ENCODE assay signal across 8 mouse cellular contexts in the genomic region with DNA sequence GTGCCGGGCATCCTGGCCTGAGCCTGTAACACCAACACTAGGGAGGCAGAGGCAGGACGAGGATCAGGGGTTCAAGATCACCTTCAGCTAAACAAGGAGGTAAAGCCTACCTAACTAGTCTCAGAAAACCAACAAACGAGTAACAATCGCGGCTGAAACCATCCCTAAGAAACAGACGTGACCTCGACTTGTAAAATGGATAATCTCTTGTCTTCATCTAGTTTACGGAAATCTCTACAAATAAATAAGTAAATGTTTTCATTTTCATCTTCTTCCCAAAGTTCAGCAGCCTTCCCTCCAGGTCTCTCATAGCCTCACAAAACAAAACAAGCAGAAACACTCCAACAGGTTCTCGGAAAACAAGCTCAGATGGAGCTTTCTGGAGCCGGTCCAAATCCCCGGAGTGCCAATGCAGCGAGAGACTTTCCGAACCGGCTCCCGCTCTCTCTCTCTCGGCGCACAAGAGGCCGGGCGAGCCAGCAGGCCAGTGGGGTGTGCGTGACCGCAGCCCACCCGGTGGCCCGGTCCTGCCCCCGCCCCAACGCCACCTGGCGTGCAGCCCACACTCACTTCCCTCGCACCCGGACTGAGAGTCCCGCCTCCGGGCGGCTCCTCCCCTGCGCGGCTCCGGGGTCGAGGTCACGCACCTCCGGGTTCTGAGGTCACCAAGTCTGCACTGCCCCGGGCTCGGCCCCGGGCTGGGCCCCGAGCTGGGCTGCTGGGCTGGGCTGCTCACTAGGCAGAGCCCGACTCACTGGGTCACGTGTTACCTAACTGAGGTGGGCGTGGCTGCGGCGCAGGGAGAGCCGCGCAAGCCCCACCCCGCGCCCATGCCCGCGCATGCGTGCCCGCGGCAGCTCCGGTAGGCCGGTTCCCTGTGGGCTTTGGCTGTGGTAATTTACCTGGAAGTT. TPM values are rescaled to one million over a fixed set of nuclear protein-coding genes. Genes with fewer than 3 reads are reported as not detected.
DNase-seq lines count a peak whose midpoint lies in the region; ATAC-seq and TF ChIP-seq lines count a peak whose summit lies in the region.

Wdsub1 (minus strand) TSS at position 761 of the 911 bp plus-strand sequence.

- H3K27me3 ChIP-seq in E14TG2a.4 (ENCODE audit: insufficient read depth, low read length) = peaks cover 3% of the 10 kb centered on the region; the same call in 1 of the 2 replicates
- H3K27me3 ChIP-seq in forebrain, embryonic 13.5 days = no peaks in the 10 kb centered on the region
- no peaks in the 10 kb centered on the region for H3K27me3 ChIP-seq in liver, postnatal 0 days (ENCODE audit: insufficient read depth, low read length)
- H3K27me3 ChIP-seq in neural tube, embryonic 14.5 days (ENCODE audit: control insufficient read depth, insufficient read depth, low read length) = no peaks in the 10 kb centered on the region

- peaks cover 38% of the 10 kb centered on the region for H3K4me1 ChIP-seq in E14TG2a.4 (replicated peaks; ENCODE audit: low read depth, low read length)
- H3K4me1 ChIP-seq in forebrain, embryonic 13.5 days = no peaks in the 10 kb centered on the region; the same call in 1 of the 2 replicates
- H3K4me1 ChIP-seq in liver, postnatal 0 days (ENCODE audit: insufficient read depth) = peaks cover 7% of the 10 kb centered on the region; the same call in 1 of the 2 replicates
- no peaks in the 10 kb centered on the region for H3K4me1 ChIP-seq in neural tube, embryonic 14.5 days (ENCODE audit: control insufficient read depth, insufficient read depth, low read length)

- H3K4me3 ChIP-seq in E14TG2a.4 (replicated peaks; ENCODE audit: low read length) = peak within 1 kb of the TSS; percentile 89
- peak within 1 kb of the TSS; percentile 81 for H3K4me3 ChIP-seq in forebrain, embryonic 13.5 days
- H3K4me3 ChIP-seq in liver, postnatal 0 days (ENCODE audit: low read depth, low read length) = peak within 1 kb of the TSS; percentile 68
- H3K4me3 ChIP-seq in neural tube, embryonic 14.5 days (ENCODE audit: low read depth, low read length) = peak within 1 kb of the TSS; percentile 83

- DNase-seq in c-Kit-positive CD71-positive TER-119-positive erythroid progenitor cells, embryonic 14.5 days (ENCODE audit: low spot score) = peak; percentile 89
- peak; percentile 95 for DNase-seq in heart, postnatal 10 days
- peak; percentile 76 for DNase-seq in large intestine, adult 2 months (ENCODE audit: low read depth, low spot score)
- DNase-seq in liver, postnatal 0 days = peak; percentile 95
- DNase-seq in testis, postnatal 10 days (ENCODE audit: low spot score) = peak; percentile 98

- intact Hi-C loops in heart, postnatal 10 days (cut with DNase I) = no loop called here

- 5% methylated on average over 57 of the region's 57 CpGs for WGBS in forebrain, embryonic 13.5 days
- WGBS in large intestine, adult 2 months = 2% methylated on average over 57 of the region's 57 CpGs
- 3% methylated on average over 57 of the region's 57 CpGs for WGBS in liver, postnatal 0 days (ENCODE audit: insufficient replicate concordance)
- 7% methylated on average over 49 of the region's 57 CpGs for WGBS in neural tube, embryonic 14.5 days

- peak; percentile 97 for ATAC-seq in forebrain, embryonic 13.5 days
- peak; percentile 98 for ATAC-seq in liver, postnatal 0 days
- ATAC-seq in neural tube, embryonic 14.5 days (ENCODE audit: low read depth) = peak; percentile 95

- no peaks in the 10 kb centered on the region for H3K9me3 ChIP-seq in E14TG2a.4 (ENCODE audit: low read length)
- no peaks in the 10 kb centered on the region for H3K9me3 ChIP-seq in forebrain, embryonic 13.5 days (replicated peaks)
- H3K9me3 ChIP-seq in liver, postnatal 0 days (ENCODE audit: low read length) = no peaks in the 10 kb centered on the region
- no peaks in the 10 kb centered on the region for H3K9me3 ChIP-seq in neural tube, embryonic 14.5 days (ENCODE audit: control insufficient read depth, low read length)

- H3K4me2 ChIP-seq in forebrain, embryonic 13.5 days = peak within 1 kb of the TSS; percentile 82
- peak within 1 kb of the TSS; percentile 74 for H3K4me2 ChIP-seq in liver, postnatal 0 days (ENCODE audit: low read depth, low read length)
- H3K4me2 ChIP-seq in neural tube, embryonic 14.5 days (ENCODE audit: low read depth, low read length) = peak within 1 kb of the TSS; percentile 81

- 0 out of 2 replicates have a peak within 1 kb of the TSS, but pooled peaks have one; percentile 42 for H3K27ac ChIP-seq in forebrain, embryonic 13.5 days
- H3K27ac ChIP-seq in liver, postnatal 0 days (ENCODE audit: low read depth) = peak within 1 kb of the TSS; percentile 55
- H3K27ac ChIP-seq in neural tube, embryonic 14.5 days (ENCODE audit: low read depth, low read length) = no peak within 1 kb of the TSS

- TF ChIP-seq EP300 in liver, postnatal 0 days (IDR thresholded peaks at IDR 0.05; ENCODE audit: low read depth) = no peak

- H3K9ac ChIP-seq in forebrain, embryonic 13.5 days = peak within 1 kb of the TSS; percentile 76
- H3K9ac ChIP-seq in liver, postnatal 0 days (replicated peaks) = peak within 1 kb of the TSS; percentile 73
- H3K9ac ChIP-seq in neural tube, embryonic 14.5 days (replicated peaks; ENCODE audit: low read depth, low read length) = peak within 1 kb of the TSS; percentile 67

- no peak for TF ChIP-seq CTCF in E14TG2a.4 (conservative IDR thresholded peaks at IDR 0.05; ENCODE audit: low read length)
- peak; percentile 52 for TF ChIP-seq CTCF in liver, postnatal 0 days (IDR thresholded peaks at IDR 0.05; ENCODE audit: low read depth)

- H3K36me3 ChIP-seq in E14TG2a.4 (ENCODE audit: insufficient read depth, low read length) = no peaks in the 10 kb centered on the region
- no peaks in the 10 kb centered on the region for H3K36me3 ChIP-seq in forebrain, embryonic 13.5 days (ENCODE audit: poor library complexity, severe bottlenecking)
- H3K36me3 ChIP-seq in liver, postnatal 0 days (replicated peaks; ENCODE audit: insufficient read depth, low read length) = no peaks in the 10 kb centered on the region
- no peaks in the 10 kb centered on the region for H3K36me3 ChIP-seq in neural tube, embryonic 14.5 days (ENCODE audit: control insufficient read depth, insufficient read depth, low read length)

RNA-seq across cellular contexts. Expression of gene Wdsub1, which starts in this region (rescaled TPM):
- 12.3 and 13.7 TPM in 2 replicates for polyA plus RNA-seq in forebrain, embryonic 13.5 days (2015; fragmentation: Nextera tagmentation; extraction: Ambion mirVana)
- total RNA-seq in heart, postnatal 10 days (2021) = 10 to 100 TPM; 28.7 to 29.7 TPM
- 26.6 and 33.0 TPM in 2 replicates for polyA plus RNA-seq in large intestine, adult 2 months (2012; rRNA removed)
- 7.6 and 8.3 TPM in 2 replicates for polyA plus RNA-seq in liver, postnatal 0 days (2015; fragmentation: Nextera tagmentation; extraction: Ambion mirVana)
- 13.3 and 14.1 TPM in 2 replicates for polyA plus RNA-seq in neural tube, embryonic 14.5 days (2014; fragmentation: Nextera tagmentation; extraction: Ambion mirVana)
